Mouse (Mus musculus) embryo, embryonic 11.5 days (tissue): ENCODE data around the gene Sost.

Source experiments
- DNase-seq: peaks from one replicate; pipeline ENCODE4 v3.0.0-alpha.2; 2012; ENCODE audit warnings: low read depth, low spot score

Gene Sost

DNA sequence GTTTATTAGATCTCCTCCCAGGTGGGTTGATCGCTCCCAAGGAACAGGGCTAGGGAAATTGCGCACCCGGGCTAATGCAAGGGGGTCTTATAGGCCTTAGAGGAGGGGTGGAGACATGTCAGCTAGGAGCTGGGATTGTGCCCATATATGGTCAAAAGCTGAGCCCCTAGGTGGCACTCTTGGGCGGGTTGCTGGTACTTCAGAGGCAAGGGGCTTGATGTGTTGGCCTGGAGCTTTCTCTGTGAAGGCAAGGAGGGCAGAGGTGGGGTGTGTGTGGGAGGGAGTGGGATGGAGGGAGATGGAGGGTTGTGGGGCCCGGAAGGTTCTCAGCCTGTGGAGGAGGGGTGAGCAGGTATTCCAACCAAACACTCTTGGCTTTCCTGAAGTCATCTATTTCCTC lies 20.3 kb downstream of the Sost start:
- no peak for DNase-seq

GRCm38 (mm10) chr11:101943055-101943454 lies 23.8 kb downstream of the Sost start:
- no peak for DNase-seq

- DNase-seq, result no peak
Measured at GRCm38 (mm10) chr11:101937108-101937507, 29.7 kb downstream of the Sost start.

DNA sequence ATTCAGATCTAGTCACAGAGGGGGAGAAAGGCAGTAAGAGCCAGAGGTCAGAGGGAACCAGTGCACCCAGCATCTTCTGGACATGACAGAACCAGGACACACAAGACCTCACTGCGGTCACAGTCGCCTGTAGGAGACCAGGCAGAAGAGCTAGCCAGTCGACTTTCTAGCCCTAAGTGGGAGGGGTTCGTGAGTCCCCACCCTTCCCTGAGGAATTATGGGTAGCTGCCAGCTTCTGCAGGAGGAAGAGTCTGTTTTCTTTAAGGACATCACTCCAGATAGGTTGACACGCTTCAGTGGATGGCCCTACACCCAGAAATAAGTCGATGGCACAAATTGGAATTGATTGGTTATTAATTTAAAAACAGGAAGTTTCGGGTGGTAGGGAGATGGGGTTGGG lies 30.4 kb downstream of the Sost start:
- no peak for DNase-seq

DNA sequence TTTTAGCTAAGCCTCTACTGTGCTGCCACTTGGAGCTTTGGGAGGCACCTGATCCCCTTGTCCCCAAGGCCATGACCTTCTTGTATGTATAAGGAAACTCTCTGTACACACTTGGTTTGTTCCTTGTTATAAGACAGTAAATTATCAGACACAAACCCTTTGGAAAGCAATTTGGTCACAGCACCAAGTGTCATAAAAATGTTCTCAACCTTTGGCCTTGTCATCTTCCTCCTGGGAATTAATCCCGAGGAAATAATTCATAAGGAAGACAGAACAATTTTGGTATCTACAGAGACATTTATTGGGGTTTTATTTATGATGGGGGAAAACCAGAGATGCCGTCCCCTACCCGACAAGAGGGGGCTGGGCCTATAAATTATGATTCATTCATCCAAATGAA lies 31.1 kb downstream of the Sost start:
- DNase-seq, result no peak

DNA sequence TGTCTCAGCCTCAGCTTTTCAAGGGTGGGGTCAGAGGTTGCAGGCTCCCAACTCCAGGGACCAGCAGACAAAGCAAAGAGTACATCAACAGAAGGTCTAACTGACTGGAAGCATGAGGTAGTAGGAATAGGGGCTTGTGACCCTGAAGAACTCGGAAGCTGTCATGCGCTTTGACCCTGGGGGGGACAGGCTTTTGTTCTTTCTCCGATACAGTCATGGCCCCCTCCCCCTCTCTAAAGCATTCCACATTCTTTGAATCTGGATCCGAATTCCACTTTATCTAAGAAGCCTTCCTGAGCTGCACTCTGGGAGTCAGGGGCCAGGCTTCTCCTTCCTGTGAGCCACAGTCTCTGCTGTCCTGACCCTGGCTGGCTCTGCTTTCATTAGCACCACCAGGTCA lies 34.8 kb downstream of the Sost start:
- no peak for DNase-seq

- DNase-seq, result no peak
Measured at GRCm38 (mm10) chr11:101928030-101928762, 38.6 kb downstream of the Sost start.

- DNase-seq, result no peak
Measured at GRCm38 (mm10) chr11:101926951-101927589, 39.7 kb downstream of the Sost start.

GRCm38 (mm10) chr11:101925636-101926035 lies 41.2 kb downstream of the Sost start:
- no peak for DNase-seq

DNA sequence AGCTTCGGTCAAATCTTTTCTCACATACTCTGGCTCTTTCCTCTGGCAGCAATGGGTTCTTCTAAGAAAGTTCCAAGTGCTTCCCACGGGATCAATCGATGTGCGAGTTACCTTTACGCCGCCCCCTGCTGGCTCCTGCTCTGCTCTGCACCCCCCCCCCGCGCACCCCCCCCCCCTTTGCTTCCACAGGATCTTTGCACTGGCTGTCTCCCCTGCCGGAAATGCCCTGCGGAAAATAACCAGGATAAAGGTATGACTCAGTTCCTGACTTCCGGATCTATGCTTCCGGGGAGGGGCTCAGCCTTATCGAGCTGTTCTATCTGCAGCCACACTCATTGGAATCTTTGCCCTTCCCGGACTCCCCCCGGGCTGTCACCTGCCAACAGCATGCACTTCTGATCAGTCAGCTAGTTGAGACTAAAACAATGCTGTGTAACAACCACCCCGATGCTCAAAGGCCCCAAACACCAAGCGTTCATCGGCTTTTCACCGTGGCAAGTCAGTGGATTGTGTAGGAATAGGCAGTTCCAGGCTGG lies 42.3 kb downstream of the Sost start:
- DNase-seq, result no peak

- DNase-seq, result no peak
Measured at GRCm38 (mm10) chr11:101923988-101924387, 42.8 kb downstream of the Sost start.

DNA sequence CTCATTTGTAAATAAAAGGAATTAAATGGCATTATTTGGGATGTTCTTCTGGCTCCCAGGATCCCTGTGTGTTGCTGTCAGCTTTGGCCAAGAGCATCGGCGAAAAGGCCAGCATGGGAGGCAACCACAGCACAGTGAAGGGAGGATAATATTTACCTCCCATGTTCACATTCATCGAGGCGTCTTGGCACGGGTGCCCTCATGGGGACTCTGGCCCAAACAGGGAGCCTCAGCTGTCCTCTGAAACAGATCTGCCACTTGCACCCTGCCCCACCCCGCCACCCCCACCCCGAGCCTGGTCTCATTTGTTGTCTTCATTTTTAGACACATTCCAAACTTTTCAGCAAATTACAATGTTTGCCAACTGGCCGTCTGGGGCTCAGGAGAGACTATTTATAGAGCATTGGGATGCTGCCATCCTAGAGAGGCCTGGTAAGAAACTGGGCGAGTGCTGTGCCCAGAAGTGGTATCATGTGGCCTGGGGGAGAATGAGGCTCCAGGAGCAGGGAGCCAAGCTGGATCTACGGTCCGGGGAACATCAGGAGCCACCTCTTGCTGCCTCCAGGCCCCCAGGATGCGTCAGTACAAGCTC lies 45.4 kb downstream of the Sost start:
- no peak for DNase-seq

GRCm38 (mm10) chr11:101919660-101920059 lies 47.2 kb downstream of the Sost start:
- peak; percentile 72 for DNase-seq

DNA sequence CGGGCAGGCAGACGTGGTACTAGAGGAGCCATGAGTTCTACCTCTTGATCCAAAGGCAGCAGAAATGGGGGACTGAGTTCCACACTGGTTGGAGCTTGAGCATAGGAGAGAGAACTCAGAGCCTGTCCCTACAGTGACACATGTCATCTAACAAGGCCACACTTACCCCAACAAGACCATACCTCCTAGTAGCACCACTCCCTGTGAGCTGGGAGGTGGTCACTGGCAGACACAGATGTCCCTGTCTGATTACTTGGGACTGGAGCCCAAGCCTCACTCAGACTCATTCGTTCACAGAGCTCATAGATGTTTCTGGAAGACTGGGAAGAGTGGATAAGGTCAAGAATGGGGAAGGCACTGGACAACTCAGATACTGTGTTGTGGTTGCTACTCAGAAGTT lies 48.2 kb downstream of the Sost start:
- no peak for DNase-seq

- DNase-seq, result no peak
Measured at GRCm38 (mm10) chr11:101916772-101917171, 50.0 kb downstream of the Sost start.

DNA sequence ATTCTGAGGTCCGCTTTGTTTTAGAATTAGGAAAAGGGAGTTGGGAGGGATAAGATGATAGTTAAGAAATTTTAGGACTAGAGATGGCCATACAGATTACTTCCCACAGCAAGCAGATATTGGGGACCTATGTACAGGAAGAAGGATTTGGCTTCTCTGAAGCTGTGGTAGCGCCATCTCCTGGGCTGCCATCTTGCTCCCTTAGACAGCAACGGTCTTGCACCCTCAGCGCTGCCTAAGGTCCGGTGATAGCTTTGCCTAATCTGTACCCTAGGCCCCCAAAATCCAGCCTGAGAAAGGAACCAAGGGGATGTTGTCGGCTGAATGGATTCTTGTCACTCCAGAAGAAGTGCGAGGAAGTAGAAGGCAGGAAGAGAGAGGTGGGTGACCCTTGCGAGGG lies 53.2 kb downstream of the Sost start:
- no peak for DNase-seq
